Mouse (Mus musculus): ENCODE results near the gene Isl2. TPM values are rescaled to one million over a fixed set of nuclear protein-coding genes. Genes with fewer than 3 reads are reported as not detected.

Gene Isl2
- polyA plus RNA-seq, 1 experiment from 2014 or later, result 0.07 TPM

DNA sequence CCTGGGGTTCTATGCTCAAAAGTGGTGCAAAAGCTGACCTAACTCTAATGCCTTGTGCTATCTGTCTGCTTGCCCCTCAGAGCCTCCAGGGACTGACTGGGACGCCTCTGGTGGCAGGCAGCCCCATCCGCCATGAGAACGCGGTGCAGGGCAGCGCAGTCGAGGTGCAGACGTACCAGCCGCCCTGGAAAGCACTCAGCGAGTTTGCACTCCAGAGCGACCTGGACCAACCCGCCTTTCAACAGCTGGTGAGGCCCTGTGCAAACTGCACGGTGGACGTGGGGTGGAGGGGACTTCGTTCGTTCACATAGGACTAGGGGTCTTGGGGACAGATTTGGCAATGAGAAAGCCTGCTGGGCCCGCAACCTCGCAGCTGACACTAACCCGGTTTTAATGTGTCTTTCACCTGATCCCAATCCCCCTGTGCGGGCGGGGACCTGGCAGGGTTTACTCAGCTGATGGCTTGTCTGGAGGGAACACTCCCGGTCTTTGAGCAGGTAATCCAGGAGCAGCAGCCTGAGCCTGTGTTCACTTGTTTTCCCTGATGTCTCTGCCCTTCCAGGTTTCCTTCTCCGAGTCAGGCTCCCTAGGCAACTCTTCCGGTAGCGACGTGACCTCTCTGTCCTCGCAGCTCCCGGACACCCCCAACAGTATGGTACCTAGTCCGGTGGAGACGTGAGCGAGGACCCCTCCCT is 6.5 kb downstream of the Isl2 start:
- H3K36me3 ChIP-seq (ENCODE audit: insufficient read depth, low read length), result no peaks in the 10 kb centered on the region
- no peak overlapping the region for H3K9ac ChIP-seq (replicated peaks; ENCODE audit: low read depth)
- ATAC-seq (no peak), DNase-seq (ENCODE audit: low spot score) (no peak)
- H3K9me3 ChIP-seq (ENCODE audit: low read length), result no peaks in the 10 kb centered on the region
- TF ChIP-seq CTCF (IDR thresholded peaks at IDR 0.05), result no peak
- TF ChIP-seq EP300 (IDR thresholded peaks at IDR 0.05), result no peak
- 4% methylated on average over 30 of the region's 30 CpGs for WGBS
- peaks cover 88% of the 10 kb centered on the region for H3K27me3 ChIP-seq (replicated peaks; ENCODE audit: insufficient read depth, low read length)
- no peak overlapping the region for H3K27ac ChIP-seq (ENCODE audit: low read length)
- peak overlapping the region; percentile 25; the same call in 1 of the 2 replicates for H3K4me3 ChIP-seq (ENCODE audit: low read depth, low read length)
- 0 out of 2 replicates have a peak overlapping the region, but pooled peaks have one; percentile 34 for H3K4me2 ChIP-seq (replicated peaks; ENCODE audit: low read depth, low read length)
- peaks cover 17% of the 10 kb centered on the region for H3K4me1 ChIP-seq (ENCODE audit: insufficient read depth, low read depth, low read length)

DNA sequence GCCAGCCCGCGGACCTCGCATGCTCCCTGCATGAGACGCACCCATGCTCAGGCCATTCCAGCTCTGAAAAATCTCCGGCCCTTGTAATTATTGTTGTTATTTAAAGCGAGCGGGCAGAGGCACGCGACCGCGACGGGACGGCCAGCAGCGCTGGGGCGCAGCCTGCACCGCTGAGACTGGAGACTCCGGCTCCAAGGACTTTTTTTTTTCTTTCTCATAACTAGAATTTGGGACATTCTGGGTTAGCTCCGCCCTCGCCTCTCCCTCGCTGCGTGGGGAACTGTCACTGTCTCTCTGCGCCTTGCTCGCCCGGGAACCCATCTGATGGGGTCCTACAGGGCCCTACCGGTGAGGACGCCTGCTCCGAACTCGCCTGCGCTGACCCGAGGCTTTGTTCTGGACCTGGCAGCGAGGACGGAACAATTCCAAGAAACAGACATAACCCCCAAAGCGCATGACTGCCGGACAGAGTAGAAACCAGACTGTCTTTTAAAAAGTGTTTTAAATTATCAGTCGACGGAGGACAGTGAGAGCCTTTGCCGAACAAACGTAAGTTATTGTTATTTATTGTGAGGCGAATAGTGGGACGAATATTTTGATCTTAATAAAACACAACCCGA is 7.2 kb downstream of the Isl2 start:
- Histone ChIP-seq H3K27me3 (replicated peaks; ENCODE audit: insufficient read depth, low read length) (peaks cover 83% of the 10 kb centered on the region), H3K27ac (ENCODE audit: low read length) (no peak overlapping the region), H3K4me3 (ENCODE audit: low read depth, low read length) (peak overlapping the region; percentile 25; the same call in 1 of the 2 replicates), H3K4me2 (replicated peaks; ENCODE audit: low read depth, low read length) (peak overlapping the region; percentile 48; the same call in 1 of the 2 replicates), H3K36me3 (ENCODE audit: insufficient read depth, low read length) (no peaks in the 10 kb centered on the region), H3K9me3 (ENCODE audit: low read length) (no peaks in the 10 kb centered on the region), H3K4me1 (ENCODE audit: insufficient read depth, low read depth, low read length) (peaks cover 17% of the 10 kb centered on the region), H3K9ac (replicated peaks; ENCODE audit: low read depth) (no peak overlapping the region)
- ATAC-seq (no peak), DNase-seq (ENCODE audit: low spot score) (no peak)
- TF ChIP-seq CTCF (IDR thresholded peaks at IDR 0.05) (no peak), EP300 (IDR thresholded peaks at IDR 0.05) (no peak)
- 10% methylated on average over 41 of the region's 41 CpGs for WGBS

DNA sequence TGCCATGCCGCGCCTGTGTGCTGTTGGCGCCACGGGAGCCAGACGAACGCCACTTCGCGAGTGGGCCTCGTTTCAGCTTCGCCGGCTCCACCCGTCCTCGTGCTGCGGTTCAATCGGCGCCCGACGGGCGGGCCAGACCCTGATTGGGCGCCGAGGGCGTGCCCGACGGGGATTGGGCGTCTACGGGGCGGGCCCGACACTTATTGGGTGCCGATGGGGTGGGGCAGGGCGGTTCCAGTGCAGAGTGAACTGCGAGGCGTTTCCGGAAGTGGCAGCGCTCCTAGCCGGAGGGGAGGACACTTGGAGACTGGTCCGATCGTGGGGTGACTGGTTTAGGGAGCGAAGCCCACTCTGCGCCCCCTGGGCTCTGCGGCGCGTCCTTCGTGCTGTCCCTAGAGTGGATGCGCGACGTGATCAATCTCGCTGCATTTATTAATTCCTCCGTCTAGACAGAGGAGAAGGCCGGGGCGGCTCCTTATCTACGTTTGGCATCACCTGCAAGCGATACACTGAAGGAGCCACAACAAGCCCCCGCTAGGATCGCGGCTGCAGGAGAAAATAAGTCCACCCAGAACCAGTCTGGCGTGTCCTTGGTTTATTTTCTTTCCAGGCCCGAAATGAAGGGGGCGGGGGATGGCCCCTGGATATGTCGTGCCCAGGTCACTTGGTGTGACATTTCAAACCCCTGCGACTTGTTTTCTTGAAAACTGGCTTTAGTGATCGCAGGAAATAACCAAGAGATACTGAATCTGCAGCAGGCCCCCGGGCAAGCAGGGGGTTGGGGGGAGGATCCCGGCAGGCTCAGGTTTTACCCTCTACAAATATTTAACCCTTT is 7.9 kb downstream of the Isl2 start:
- Histone ChIP-seq H3K27me3 (replicated peaks; ENCODE audit: insufficient read depth, low read length) (peaks cover 76% of the 10 kb centered on the region), H3K4me3 (ENCODE audit: low read depth, low read length) (peak overlapping the region; percentile 20)
- peak; percentile 79 for ATAC-seq

GRCm38 (mm10) chr9:55548871-55549270 is 10.4 kb downstream of the Isl2 start:
- Histone ChIP-seq H3K27me3 (replicated peaks; ENCODE audit: insufficient read depth, low read length) (peaks cover 56% of the 10 kb centered on the region), H3K9me3 (ENCODE audit: low read length) (no peaks in the 10 kb centered on the region), H3K4me1 (ENCODE audit: insufficient read depth, low read depth, low read length) (peaks cover 11% of the 10 kb centered on the region; the same call in 1 of the 2 replicates), H3K36me3 (ENCODE audit: insufficient read depth, low read length) (no peaks in the 10 kb centered on the region), H3K4me2 (replicated peaks; ENCODE audit: low read depth, low read length) (no peak overlapping the region), H3K27ac (ENCODE audit: low read length) (no peak overlapping the region), H3K4me3 (ENCODE audit: low read depth, low read length) (no peak overlapping the region), H3K9ac (replicated peaks; ENCODE audit: low read depth) (no peak overlapping the region)
- ATAC-seq, result no peak
- WGBS, result 30% methylated on average over 3 of the region's 3 CpGs
- no peak for TF ChIP-seq EP300 (IDR thresholded peaks at IDR 0.05)
- TF ChIP-seq CTCF (IDR thresholded peaks at IDR 0.05), result no peak
- no peak for DNase-seq (ENCODE audit: low spot score)

More for the DNA sequence above, 7.9 kb downstream of the Isl2 start:
- Histone ChIP-seq H3K9ac (replicated peaks; ENCODE audit: low read depth) (no peak overlapping the region), H3K9me3 (ENCODE audit: low read length) (no peaks in the 10 kb centered on the region), H3K4me2 (replicated peaks; ENCODE audit: low read depth, low read length) (peak overlapping the region; percentile 48), H3K27ac (ENCODE audit: low read length) (no peak overlapping the region), H3K4me1 (ENCODE audit: insufficient read depth, low read depth, low read length) (peaks cover 17% of the 10 kb centered on the region), H3K36me3 (ENCODE audit: insufficient read depth, low read length) (no peaks in the 10 kb centered on the region)
- peak; percentile 60 for DNase-seq (ENCODE audit: low spot score)
- TF ChIP-seq EP300 (IDR thresholded peaks at IDR 0.05), result no peak
- TF ChIP-seq CTCF (IDR thresholded peaks at IDR 0.05), result no peak
- WGBS, result 5% methylated on average over 63 of the region's 63 CpGs

- Histone ChIP-seq H3K9me3 (ENCODE audit: low read length) (no peaks in the 10 kb centered on the region), H3K27ac (ENCODE audit: low read length) (no peak overlapping the region), H3K4me2 (replicated peaks; ENCODE audit: low read depth, low read length) (no peak overlapping the region), H3K9ac (replicated peaks; ENCODE audit: low read depth) (no peak overlapping the region), H3K4me3 (ENCODE audit: low read depth, low read length) (no peak overlapping the region), H3K4me1 (ENCODE audit: insufficient read depth, low read depth, low read length) (peaks cover 7% of the 10 kb centered on the region; the same call in 1 of the 2 replicates), H3K27me3 (replicated peaks; ENCODE audit: insufficient read depth, low read length) (peaks cover 52% of the 10 kb centered on the region), H3K36me3 (ENCODE audit: insufficient read depth, low read length) (no peaks in the 10 kb centered on the region)
- no peak for ATAC-seq
- peak; percentile 57 for TF ChIP-seq CTCF (IDR thresholded peaks at IDR 0.05)
- no peak for TF ChIP-seq EP300 (IDR thresholded peaks at IDR 0.05)
- WGBS, result 10% methylated on average over 16 of the region's 16 CpGs
- DNase-seq (ENCODE audit: low spot score), result no peak
Measured at GRCm38 (mm10) chr9:55549302-55549890, 10.9 kb downstream of the Isl2 start.
